Mouse (Mus musculus) E14TG2a.4 (cell line): ENCODE results near the gene Mr1.

Experiments
- CTCF ChIP-seq: conservative IDR thresholded peaks from 2 replicates; pipeline ENCODE4 v1.5.1; 2014; ENCODE audit warnings: low read length
- NANOG ChIP-seq: IDR thresholded peaks from 2 replicates; pipeline ENCODE4 v1.6.1; 2014; ENCODE audit warnings: borderline replicate concordance, low read length, mixed read lengths
- POU5F1 ChIP-seq: IDR thresholded peaks from 2 replicates; pipeline ENCODE4 v1.6.1; 2014; ENCODE audit warnings: low read length, borderline replicate concordance

GRCm38 (mm10) chr1:155172895-155173643 lies 26.5 kb upstream of the Mr1 start:
- no peak for TF ChIP-seq CTCF
- no peak for TF ChIP-seq NANOG
- TF ChIP-seq POU5F1 = no peak
